Mouse (Mus musculus) brown adipose tissue, adult 24 weeks (tissue): ENCODE results near the gene Wdr1. TPM values are rescaled to one million over a fixed set of nuclear protein-coding genes. Genes with fewer than 3 reads are reported as not detected.

Experiments
- H3K27ac ChIP-seq: fragments of 200-500 bp; replicated peaks from 2 replicates; pipeline ENCODE4 v1.5.1; 2012; ENCODE audit warnings: low read depth, mild to moderate bottlenecking, low read length
- H3K4me1 ChIP-seq: fragments of 200-500 bp; 2 replicates; pipeline ENCODE4 v1.6.1; 2012; ENCODE audit warnings: low read length, mixed read lengths; ENCODE audit not compliant: control insufficient read depth, insufficient read depth, insufficient read length
- H3K4me3 ChIP-seq: fragments of 200-500 bp; 2 replicates; pipeline ENCODE4 v1.5.1; 2012; ENCODE audit warnings: low read depth, mild to moderate bottlenecking, low read length, moderate library complexity; ENCODE audit not compliant: insufficient read depth
- polyA plus RNA-seq: library from polyadenylated mRNA; stranded (reverse); fragments of >200 nt; gene quantifications from 2 replicates; pipeline ENCODE4 v1.2.4, GENCODE M21; 2012; ENCODE audit not compliant: missing spikeins, insufficient read depth, insufficient read length

Gene Wdr1
- polyA plus RNA-seq, 1 experiment: 48.4 TPM

GRCm38 (mm10) chr5:38529724-38530428 is 33.1 kb downstream of the Wdr1 start:
- no peak overlapping the region for H3K27ac ChIP-seq
- no peak overlapping the region for H3K4me3 ChIP-seq
- H3K4me1 ChIP-seq: peaks cover 4% of the 10 kb centered on the region; the same call in 1 of the 2 replicates

GRCm38 (mm10) chr5:38522977-38523376 is 40.0 kb downstream of the Wdr1 start:
- Histone ChIP-seq H3K4me1 (no peaks in the 10 kb centered on the region), H3K4me3 (no peak overlapping the region), H3K27ac (no peak overlapping the region)

GRCm38 (mm10) chr5:38520838-38521237 is 42.2 kb downstream of the Wdr1 start:
- H3K27ac ChIP-seq: no peak overlapping the region
- H3K4me3 ChIP-seq: no peak overlapping the region
- H3K4me1 ChIP-seq: no peaks in the 10 kb centered on the region

GRCm38 (mm10) chr5:38516267-38516666 is 46.8 kb downstream of the Wdr1 start:
- no peak overlapping the region for H3K4me3 ChIP-seq
- H3K27ac ChIP-seq: no peak overlapping the region
- no peaks in the 10 kb centered on the region for H3K4me1 ChIP-seq

- Histone ChIP-seq H3K4me1 (no peaks in the 10 kb centered on the region), H3K27ac (no peak overlapping the region), H3K4me3 (no peak overlapping the region)
Observed at GRCm38 (mm10) chr5:38512991-38513390, 50.0 kb downstream of the Wdr1 start.

- H3K4me3 ChIP-seq: no peak overlapping the region
- H3K27ac ChIP-seq: no peak overlapping the region
- H3K4me1 ChIP-seq: 0 out of 2 replicates have a peak, but pooled peaks cover 4% of the 10 kb centered on the region
Observed at GRCm38 (mm10) chr5:38509568-38509967, 53.5 kb downstream of the Wdr1 start.

- H3K4me1 ChIP-seq: 0 out of 2 replicates have a peak, but pooled peaks cover 6% of the 10 kb centered on the region
- H3K27ac ChIP-seq: peak overlapping the region; percentile 23; the same call in 1 of the 2 replicates
- H3K4me3 ChIP-seq: no peak overlapping the region
Observed at GRCm38 (mm10) chr5:38505435-38505765, 57.6 kb downstream of the Wdr1 start.

- peak overlapping the region; percentile 23; the same call in 1 of the 2 replicates for H3K27ac ChIP-seq
Observed at GRCm38 (mm10) chr5:38504747-38505434, 58.1 kb downstream of the Wdr1 start.

GRCm38 (mm10) chr5:38504116-38504515 is 58.9 kb downstream of the Wdr1 start:
- no peak overlapping the region for H3K27ac ChIP-seq
- no peak overlapping the region for H3K4me3 ChIP-seq
- H3K4me1 ChIP-seq: 0 out of 2 replicates have a peak, but pooled peaks cover 6% of the 10 kb centered on the region

More at GRCm38 (mm10) chr5:38504747-38505434, 58.1 kb downstream of the Wdr1 start:
- no peak overlapping the region for H3K4me3 ChIP-seq
- 0 out of 2 replicates have a peak, but pooled peaks cover 6% of the 10 kb centered on the region for H3K4me1 ChIP-seq

- Histone ChIP-seq H3K4me1 (0 out of 2 replicates have a peak, but pooled peaks cover 6% of the 10 kb centered on the region), H3K27ac (no peak within 1 kb of the TSS), H3K4me3 (no peak within 1 kb of the TSS)
Observed at GRCm38 (mm10) chr5:38502992-38503391, 60.0 kb downstream of the Wdr1 start, which contains the start of gene Slc2a9. Slc2a9 (minus strand) TSS chr5:38503143.

- Histone ChIP-seq H3K27ac (no peak overlapping the region), H3K4me1 (0 out of 2 replicates have a peak, but pooled peaks cover 4% of the 10 kb centered on the region), H3K4me3 (no peak overlapping the region)
Observed at GRCm38 (mm10) chr5:38500043-38500442, 63.0 kb downstream of the Wdr1 start.

GRCm38 (mm10) chr5:38499316-38499811 is 63.7 kb downstream of the Wdr1 start:
- H3K27ac ChIP-seq: no peak overlapping the region
- H3K4me3 ChIP-seq: no peak overlapping the region
- H3K4me1 ChIP-seq: 0 out of 2 replicates have a peak, but pooled peaks cover under 1% of the 10 kb centered on the region

GRCm38 (mm10) chr5:38498479-38498878 is 64.5 kb downstream of the Wdr1 start:
- Histone ChIP-seq H3K4me3 (no peak overlapping the region), H3K27ac (no peak overlapping the region), H3K4me1 (no peaks in the 10 kb centered on the region)

GRCm38 (mm10) chr5:38496491-38497057 is 66.4 kb downstream of the Wdr1 start:
- H3K4me1 ChIP-seq: no peaks in the 10 kb centered on the region
- no peak overlapping the region for H3K4me3 ChIP-seq
- H3K27ac ChIP-seq: no peak overlapping the region

GRCm38 (mm10) chr5:38493890-38494289 is 69.1 kb downstream of the Wdr1 start:
- H3K27ac ChIP-seq: no peak overlapping the region
- peaks cover 5% of the 10 kb centered on the region for H3K4me1 ChIP-seq
- no peak overlapping the region for H3K4me3 ChIP-seq
